Mouse (Mus musculus) kidney, adult 2 months (tissue): ENCODE data around the gene A930018P22Rik.
"Not testable (repeated sequence)": the region's sequence is repeated elsewhere in the genome, so short reads cannot be mapped to it uniquely, and the experiment has no call there.

ENCODE experiments used
- CTCF ChIP-seq: fragments of 200-500 bp; conservative IDR thresholded peaks from 2 replicates; pipeline ENCODE4 v1.5.1; 2011; ENCODE audit warnings: low read depth, mild to moderate bottlenecking, control low read depth, low read length, moderate library complexity, mixed read lengths; ENCODE audit not compliant: insufficient read depth, insufficient read length
- POLR2A ChIP-seq: fragments of 200-500 bp; IDR thresholded peaks from one replicate; pipeline ENCODE4 v1.6.1; 2011; ENCODE audit warnings: low read depth, low read length, control low read depth

GRCm38 (mm10) chr2:104084027-104084426 is 38.5 kb upstream of the A930018P22Rik start:
- not testable (repeated sequence) for TF ChIP-seq CTCF, POLR2A
